Mouse (Mus musculus) ES-Bruce4 (cell line): ENCODE measurements around the gene Zbtb21. TPM values are rescaled to one million over a fixed set of nuclear protein-coding genes. Genes with fewer than 3 reads are reported as not detected.
A peak's percentile ranks its signal among the peaks of the same experiment; 100 is the strongest.

Experiments used
- H3K27ac ChIP-seq: 2 replicates; pipeline ENCODE4 v1.5.1; 2012; ENCODE audit warnings: low read length, inconsistent platforms; ENCODE audit not compliant: insufficient read depth
- H3K27me3 ChIP-seq: 2 replicates; pipeline ENCODE4 v1.6.1; 2012; ENCODE audit warnings: mild to moderate bottlenecking, low read length, inconsistent platforms; ENCODE audit not compliant: control insufficient read depth, poor library complexity, insufficient read depth, severe bottlenecking
- H3K36me3 ChIP-seq: 2 replicates; pipeline ENCODE4 v1.6.1; 2012; ENCODE audit warnings: inconsistent platforms, mild to moderate bottlenecking, low read length, moderate library complexity; ENCODE audit not compliant: control insufficient read depth, poor library complexity, insufficient read depth, severe bottlenecking
- H3K4me1 ChIP-seq: one replicate; pipeline ENCODE4 v1.8.1; 2011; ENCODE audit warnings: low read length; ENCODE audit not compliant: control insufficient read depth, insufficient read depth
- H3K4me3 ChIP-seq: 2 replicates; pipeline ENCODE4 v1.5.1; 2011; ENCODE audit warnings: low read depth, mild to moderate bottlenecking, low read length
- H3K9ac ChIP-seq: 2 replicates; pipeline ENCODE4 v1.6.1; 2012; ENCODE audit warnings: low read depth, mild to moderate bottlenecking, inconsistent platforms; ENCODE audit not compliant: poor library complexity, severe bottlenecking
- H3K9me3 ChIP-seq: replicated peaks from 2 replicates; pipeline ENCODE4 v1.6.1; 2012; ENCODE audit warnings: mild to moderate bottlenecking, low read length, inconsistent platforms; ENCODE audit not compliant: control insufficient read depth, poor library complexity, insufficient read depth, severe bottlenecking
- CTCF ChIP-seq: IDR thresholded peaks from one replicate; pipeline ENCODE4 v1.8.1; 2011; ENCODE audit warnings: low read depth, low read length
- EP300 ChIP-seq: IDR thresholded peaks from 2 replicates; pipeline ENCODE4 v1.6.1; 2011; ENCODE audit warnings: low read depth, low read length; ENCODE audit not compliant: insufficient read depth
- POLR2A ChIP-seq: IDR thresholded peaks from one replicate; pipeline ENCODE4 v1.8.1; 2011; ENCODE audit warnings: low read length; ENCODE audit not compliant: insufficient read depth
- polyA plus RNA-seq: library from polyadenylated mRNA; stranded (reverse); fragments of >200 nt; gene quantifications from 2 replicates; pipeline ENCODE4 v1.2.4, GENCODE M21; 2011; ENCODE audit warnings: low read depth; ENCODE audit not compliant: missing spikeins, insufficient read depth, insufficient read length

Zbtb21 gene
- polyA plus RNA-seq, 1 experiment, result 34.8 TPM

GRCm38 (mm10) chr16:97961381-97962150 is 856 bp downstream of the Zbtb21 start:
- Histone ChIP-seq H3K9me3 (no peaks in the 10 kb centered on the region), H3K9ac (peak overlapping the region; percentile 79), H3K27ac (no peak overlapping the region), H3K27me3 (no peaks in the 10 kb centered on the region), H3K4me3 (peak overlapping the region; percentile 73), H3K4me1 (no peaks in the 10 kb centered on the region), H3K36me3 (peaks cover 6% of the 10 kb centered on the region; the same call in 1 of the 2 replicates)
- TF ChIP-seq CTCF (no peak), POLR2A (no peak), EP300 (no peak)

- no peak overlapping the region for H3K27ac ChIP-seq
- H3K9ac ChIP-seq, result no peak overlapping the region
- no peaks in the 10 kb centered on the region for H3K9me3 ChIP-seq
- no peak for TF ChIP-seq EP300
- TF ChIP-seq CTCF, result no peak
- TF ChIP-seq POLR2A, result no peak
- H3K4me1 ChIP-seq, result no peaks in the 10 kb centered on the region
- no peaks in the 10 kb centered on the region for H3K27me3 ChIP-seq
- H3K36me3 ChIP-seq, result peaks cover 13% of the 10 kb centered on the region
- H3K4me3 ChIP-seq, result no peak overlapping the region
Measured at GRCm38 (mm10) chr16:97960348-97960747, 2.1 kb downstream of the Zbtb21 start.

- H3K4me3 ChIP-seq, result no peak overlapping the region
- H3K4me1 ChIP-seq, result no peaks in the 10 kb centered on the region
- no peak overlapping the region for H3K27ac ChIP-seq
- H3K9me3 ChIP-seq, result no peaks in the 10 kb centered on the region
- H3K9ac ChIP-seq, result no peak overlapping the region
- TF ChIP-seq EP300 (no peak), POLR2A (no peak), CTCF (no peak)
- no peaks in the 10 kb centered on the region for H3K27me3 ChIP-seq
- H3K36me3 ChIP-seq, result peaks cover 13% of the 10 kb centered on the region
Measured at GRCm38 (mm10) chr16:97958401-97958973, 3.9 kb downstream of the Zbtb21 start.

- no peaks in the 10 kb centered on the region for H3K4me1 ChIP-seq
- H3K4me3 ChIP-seq, result no peak overlapping the region
- no peaks in the 10 kb centered on the region for H3K27me3 ChIP-seq
Measured at GRCm38 (mm10) chr16:97957626-97958025, 4.8 kb downstream of the Zbtb21 start.

GRCm38 (mm10) chr16:97956011-97956410 is 6.4 kb downstream of the Zbtb21 start:
- Histone ChIP-seq H3K36me3 (peaks cover 26% of the 10 kb centered on the region), H3K9ac (no peak overlapping the region)
- TF ChIP-seq POLR2A (no peak), CTCF (no peak), EP300 (no peak)

More at GRCm38 (mm10) chr16:97957626-97958025, 4.8 kb downstream of the Zbtb21 start:
- Histone ChIP-seq H3K9ac (no peak overlapping the region), H3K9me3 (no peaks in the 10 kb centered on the region), H3K36me3 (peaks cover 14% of the 10 kb centered on the region), H3K27ac (no peak overlapping the region)
- TF ChIP-seq POLR2A (no peak), CTCF (no peak), EP300 (no peak)

GRCm38 (mm10) chr16:97953300-97953699 is 9.1 kb downstream of the Zbtb21 start:
- Histone ChIP-seq H3K4me1 (peaks cover 3% of the 10 kb centered on the region), H3K27ac (no peak overlapping the region), H3K9ac (no peak overlapping the region), H3K9me3 (no peaks in the 10 kb centered on the region), H3K27me3 (no peaks in the 10 kb centered on the region), H3K4me3 (no peak overlapping the region), H3K36me3 (peaks cover 35% of the 10 kb centered on the region)
- no peak for TF ChIP-seq POLR2A
- TF ChIP-seq CTCF, result no peak
- TF ChIP-seq EP300, result no peak

More at GRCm38 (mm10) chr16:97956011-97956410, 6.4 kb downstream of the Zbtb21 start:
- Histone ChIP-seq H3K4me1 (no peaks in the 10 kb centered on the region), H3K9me3 (no peaks in the 10 kb centered on the region), H3K27me3 (no peaks in the 10 kb centered on the region), H3K4me3 (no peak overlapping the region), H3K27ac (no peak overlapping the region)
